Mouse (Mus musculus) adrenal gland, postnatal 14 days (tissue): ENCODE data around the gene Ccdc85b. TPM values are rescaled to one million over a fixed set of nuclear protein-coding genes. Genes with fewer than 3 reads are reported as not detected.
A peak's percentile ranks its signal among the peaks of the same experiment; 100 is the strongest.

Source experiments
- DNase-seq: peaks from one replicate; pipeline ENCODE4 v3.0.0; 2021; ENCODE audit warnings: mixed read lengths
- total RNA-seq: library from RNA; stranded (reverse); gene quantifications from 2 replicates; pipeline ENCODE4 v1.2.3, GENCODE M21; 2021

Ccdc85b gene
- total RNA-seq, 1 experiment from 2014 or later = 8.8 TPM

DNA sequence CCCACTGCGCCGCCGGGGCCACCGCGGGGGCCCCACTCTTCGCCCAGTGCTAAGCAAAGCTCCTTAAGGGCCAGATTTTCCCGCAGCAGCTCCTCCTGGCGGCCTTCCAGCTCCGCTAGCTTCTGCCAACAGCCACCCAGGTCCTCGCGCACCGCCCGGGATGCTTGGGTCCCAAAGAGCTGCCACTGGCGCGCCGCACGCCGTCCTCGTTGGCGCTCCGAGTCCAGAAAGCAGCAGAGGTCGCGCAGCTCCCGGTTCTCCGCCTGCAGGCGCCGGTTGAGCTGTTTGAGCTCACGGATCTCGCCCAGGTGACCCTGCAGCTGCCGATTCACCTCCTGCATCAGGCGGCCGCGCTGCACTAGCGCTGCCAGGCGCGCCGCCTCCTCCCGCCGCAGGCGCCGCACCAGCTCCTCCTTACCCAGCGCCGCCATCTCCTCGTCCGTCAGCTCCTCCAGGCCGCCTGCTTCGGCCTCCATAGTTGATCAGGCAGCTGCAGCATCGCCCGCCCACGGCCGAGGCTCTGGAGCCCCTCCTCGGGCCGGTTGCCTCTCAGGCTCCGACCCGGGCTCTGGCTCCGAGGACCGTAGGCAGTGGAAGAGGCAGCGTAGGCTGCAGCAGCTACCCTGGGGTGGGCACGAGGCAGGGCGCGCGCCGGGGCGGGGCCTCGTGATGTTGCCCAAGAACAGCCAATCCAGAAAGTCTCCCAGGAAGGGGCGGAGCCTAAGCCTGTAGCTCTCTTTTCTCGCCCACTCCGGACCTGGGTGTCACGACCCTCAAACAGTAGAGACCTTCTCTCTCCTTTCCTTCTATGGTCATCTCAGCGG lies 560 bp downstream of the Ccdc85b start:
- DNase-seq = peak; percentile 97

DNA sequence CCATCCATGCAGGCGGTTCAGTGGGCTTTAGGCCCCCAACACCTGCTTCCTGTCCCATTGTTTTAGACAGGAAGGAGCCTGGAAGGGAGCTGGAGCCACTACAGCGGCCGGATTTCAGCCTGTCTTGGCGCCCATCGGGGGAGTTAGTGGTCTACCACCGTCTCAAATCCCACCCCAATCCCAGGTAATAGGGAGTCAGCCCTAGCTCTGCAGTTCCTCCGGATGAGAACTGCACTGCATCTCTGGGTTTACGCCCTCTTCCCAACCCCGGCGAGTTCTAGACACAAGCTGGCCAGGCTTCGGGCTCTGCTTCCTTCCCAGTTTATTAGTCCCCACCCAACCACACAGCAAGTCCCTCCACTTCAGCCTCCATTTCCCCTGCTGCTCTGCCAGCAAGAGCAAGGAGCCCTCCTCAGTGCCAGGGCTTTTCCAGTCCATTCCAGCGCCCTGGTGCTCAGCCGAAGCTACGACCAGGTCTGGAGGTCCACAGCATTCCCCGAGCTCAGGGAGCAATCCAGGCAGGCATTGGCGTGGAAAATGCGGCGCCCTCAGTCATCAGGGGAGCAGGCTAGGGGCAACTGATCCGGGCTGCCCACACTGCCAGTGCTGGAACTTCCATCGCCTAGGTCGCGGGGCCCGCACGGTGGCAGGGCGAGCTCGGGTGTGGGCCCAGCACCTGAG lies 1.3 kb downstream of the Ccdc85b start:
- peak; percentile 45 for DNase-seq

DNA sequence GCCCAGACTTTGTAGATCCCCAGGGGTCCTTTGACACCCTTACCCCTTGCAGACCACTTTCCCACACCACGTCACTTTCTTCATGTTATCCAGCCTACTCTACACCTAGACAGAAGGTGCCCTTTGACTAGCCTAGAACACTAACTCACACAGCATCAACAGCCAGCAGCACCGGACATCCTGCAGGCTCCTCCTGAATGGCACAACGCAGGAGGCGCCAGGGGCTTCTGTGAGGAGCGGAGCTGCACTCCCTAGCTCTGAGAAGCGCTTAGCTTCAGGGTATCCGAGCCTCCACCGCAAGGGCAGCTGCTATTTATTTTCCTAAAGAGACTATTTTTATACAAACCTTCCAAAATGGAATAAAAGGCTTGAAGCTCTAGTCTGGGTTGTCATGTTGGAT lies 2.1 kb downstream of the Ccdc85b start:
- no peak for DNase-seq

DNA sequence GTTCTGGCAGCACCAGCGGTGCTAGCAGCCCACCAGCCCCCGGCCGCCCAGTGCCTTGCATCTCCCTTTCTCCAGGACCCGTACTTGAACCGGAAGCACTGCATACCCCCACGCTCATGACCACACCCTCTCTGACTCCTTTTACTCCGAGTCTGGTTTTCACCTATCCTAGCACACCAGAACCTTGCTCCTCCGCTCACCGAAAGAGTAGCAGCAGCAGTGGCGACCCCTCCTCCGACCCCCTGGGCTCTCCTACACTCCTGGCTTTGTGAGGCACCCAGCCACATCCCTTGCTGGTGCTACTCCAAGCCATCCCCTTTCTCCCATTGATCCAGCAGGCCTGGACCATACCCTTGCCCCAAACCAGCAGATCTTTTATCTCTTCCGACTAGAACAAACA lies 2.7 kb downstream of the Ccdc85b start:
- DNase-seq = no peak

DNA sequence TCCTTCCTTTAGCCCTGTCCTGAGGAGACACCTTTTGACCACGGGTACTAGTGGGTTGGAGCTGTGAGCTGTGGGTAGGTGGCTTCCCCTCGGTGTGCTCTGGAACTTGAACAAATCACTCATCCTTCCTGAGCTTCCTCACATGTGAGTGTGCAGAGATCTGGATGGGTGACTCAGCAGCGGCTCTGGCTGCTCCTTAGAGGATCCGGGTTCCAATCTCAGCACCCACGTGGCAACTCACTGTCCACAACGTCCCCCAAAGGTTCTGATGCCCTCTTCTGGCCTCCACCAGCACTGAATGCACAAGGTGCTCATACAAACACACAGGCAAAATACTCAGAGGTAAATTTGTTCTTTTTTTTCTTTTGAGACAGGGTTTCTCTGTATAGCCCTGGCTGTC lies 5.9 kb downstream of the Ccdc85b start:
- DNase-seq = no peak

DNA sequence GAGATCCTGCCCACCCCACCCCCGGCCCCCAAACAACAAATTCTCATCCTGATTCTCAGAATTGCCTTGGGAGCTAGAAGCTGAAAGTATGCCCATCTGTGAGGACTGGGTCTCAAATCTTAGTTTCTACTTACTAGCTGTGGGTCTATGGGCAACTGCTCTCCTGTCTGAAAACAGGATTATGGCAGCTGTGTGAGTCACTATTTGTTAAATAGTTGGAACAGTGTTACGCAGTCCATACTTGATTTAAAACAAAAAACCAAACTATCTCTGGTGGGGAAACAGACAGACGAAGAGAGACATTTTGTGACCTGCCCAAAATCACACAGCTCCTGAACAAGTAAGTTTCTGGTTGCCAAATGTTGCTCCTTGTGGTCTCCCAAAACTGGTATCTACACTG lies 8.0 kb downstream of the Ccdc85b start:
- DNase-seq = no peak

DNA sequence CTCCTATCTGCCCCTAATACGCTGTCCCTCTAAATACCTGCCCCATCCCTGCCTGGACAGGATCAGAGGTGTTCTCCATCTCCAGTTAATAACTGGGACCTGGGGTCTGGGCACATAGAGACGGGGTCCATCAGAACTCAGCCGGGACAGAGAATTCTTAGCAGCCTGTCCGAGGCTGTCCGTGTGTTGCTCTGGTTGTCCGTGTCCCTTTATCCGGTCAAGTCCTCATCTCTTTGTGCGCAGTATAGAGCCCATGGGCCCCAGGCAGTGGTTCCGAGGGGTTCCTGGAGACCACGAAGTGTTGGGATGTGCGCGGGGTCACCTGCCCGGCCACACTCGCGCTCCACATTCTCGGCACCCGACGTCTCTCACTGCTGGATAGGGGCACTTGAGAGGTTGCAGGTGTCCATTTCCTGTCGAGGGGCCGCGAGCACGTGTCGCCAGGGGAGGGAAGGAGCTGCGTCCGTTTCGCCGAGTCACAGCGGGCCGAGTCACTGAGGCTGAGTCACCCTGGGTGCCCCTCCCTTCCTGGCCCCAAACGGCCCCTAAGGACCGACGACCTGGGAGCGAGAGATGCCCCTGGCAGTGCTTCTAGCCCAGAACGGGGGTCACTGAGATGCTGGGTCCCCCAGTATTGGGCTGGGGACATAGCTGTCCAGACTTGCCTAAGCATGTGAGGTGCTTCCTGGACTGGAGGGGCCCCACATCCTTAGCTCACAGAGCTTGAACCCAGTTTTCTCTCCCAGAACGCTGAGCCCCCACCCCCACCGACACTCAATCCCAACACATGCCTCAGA lies 9.1 kb downstream of the Ccdc85b start:
- DNase-seq = peak; percentile 62

DNA sequence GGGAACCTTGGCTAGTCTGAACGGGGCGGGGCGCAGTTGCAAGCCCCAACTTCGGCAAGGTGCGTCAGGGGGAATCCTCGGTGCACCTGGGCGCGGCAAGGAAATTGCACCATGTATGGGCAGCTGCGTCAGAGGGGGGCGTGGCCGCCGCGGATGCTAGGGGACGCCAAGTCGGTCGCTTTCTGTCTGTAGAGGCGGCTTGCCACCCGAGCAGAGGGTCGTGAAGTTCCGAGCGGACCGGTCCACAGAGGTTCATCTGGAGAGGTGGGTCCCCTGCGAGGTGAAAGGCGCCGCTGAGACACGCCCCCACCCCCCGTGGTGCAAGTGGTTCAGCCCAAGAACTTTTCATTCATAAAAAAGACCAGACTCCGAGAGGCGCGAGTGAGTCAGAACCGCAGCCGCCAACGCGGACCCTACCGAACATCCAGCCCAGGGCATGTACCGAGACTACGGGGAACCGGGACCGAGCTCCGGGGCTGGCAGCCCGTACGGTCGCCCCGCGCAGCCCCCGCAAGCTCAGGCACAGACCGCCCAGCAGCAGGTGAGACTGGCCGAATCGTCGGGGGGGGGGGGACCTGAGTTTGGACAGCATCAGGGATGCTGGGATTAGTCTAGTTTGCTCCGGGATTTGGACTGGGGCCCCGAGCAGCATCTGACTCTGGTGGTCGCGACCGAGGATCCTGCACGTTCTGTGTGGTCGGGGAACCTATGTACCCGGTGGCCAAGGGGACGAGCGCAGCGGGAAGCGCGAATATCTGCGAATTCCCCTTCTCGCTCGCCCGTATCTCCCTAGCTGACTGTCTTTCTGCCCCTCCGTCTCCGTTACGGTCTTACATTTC lies 10.0 kb downstream of the Ccdc85b start, which contains the start of gene Fosl1:
Gene Fosl1 (plus strand): TSS at position 33 of the 839 bp plus-strand sequence.
- DNase-seq = peak; percentile 81

DNA sequence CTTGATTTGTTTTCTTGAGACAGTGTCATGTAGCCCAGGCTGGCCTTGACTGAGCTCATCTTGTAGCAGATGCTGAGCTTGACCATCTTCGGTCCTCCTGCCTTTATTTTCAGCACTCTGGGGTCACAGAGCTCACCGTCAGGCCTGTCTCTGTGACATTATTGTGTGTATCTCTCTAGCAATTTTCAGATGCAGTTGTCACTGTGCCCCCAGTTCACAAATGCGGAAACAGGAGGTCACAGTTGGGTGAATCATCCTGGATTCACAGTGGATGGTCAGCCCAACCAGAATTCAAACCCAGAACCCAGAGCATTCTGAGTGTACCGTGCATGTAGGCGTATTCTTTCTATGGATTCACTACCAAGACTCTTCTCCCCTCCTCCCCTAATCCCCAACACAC lies 11.9 kb downstream of the Ccdc85b start:
- no peak for DNase-seq

DNA sequence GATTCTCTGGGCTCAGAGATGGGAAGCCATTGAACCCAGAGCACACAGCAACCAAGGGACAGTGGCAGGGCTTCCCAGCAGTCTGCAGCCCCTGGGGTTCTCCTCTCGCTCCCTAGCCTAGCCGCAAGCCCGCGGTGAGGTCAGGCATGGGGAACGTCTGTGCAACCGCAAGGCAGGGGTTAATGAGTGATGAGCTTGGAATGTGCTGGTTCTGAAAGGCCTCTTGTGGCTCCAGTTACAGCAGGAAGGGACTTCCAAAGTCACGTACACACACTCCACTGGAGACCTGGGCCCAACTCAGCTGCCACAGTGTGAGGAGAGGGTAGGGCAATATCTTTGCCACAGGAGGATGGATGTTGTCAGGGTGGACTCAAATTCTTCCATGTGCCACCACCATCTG lies 12.7 kb downstream of the Ccdc85b start:
- no peak for DNase-seq

DNA sequence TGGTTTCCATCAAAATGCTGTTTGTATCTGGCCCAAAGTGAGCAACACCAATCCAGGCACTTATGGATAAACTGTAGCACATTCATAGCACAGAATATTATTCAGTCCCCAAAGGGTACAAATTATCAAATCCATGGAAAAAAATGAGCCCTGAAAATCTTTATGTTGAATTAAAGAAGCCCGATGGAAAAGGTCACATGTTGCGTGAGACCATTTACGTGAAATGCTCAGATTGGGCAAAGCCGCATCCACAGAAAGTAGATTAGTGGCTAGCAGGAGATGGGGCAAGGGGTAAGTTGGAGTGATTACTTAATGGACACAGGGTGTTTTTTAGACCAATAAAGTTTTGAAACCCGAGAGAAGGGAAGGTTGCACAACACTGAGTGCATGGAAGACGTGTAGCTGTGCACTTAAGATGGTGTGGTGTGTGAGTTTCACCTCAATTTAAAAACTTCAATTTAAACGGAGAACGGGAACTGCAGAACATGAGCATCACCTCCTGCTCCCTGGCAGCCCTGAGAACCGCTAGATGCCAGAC lies 13.3 kb downstream of the Ccdc85b start:
- no peak for DNase-seq

DNA sequence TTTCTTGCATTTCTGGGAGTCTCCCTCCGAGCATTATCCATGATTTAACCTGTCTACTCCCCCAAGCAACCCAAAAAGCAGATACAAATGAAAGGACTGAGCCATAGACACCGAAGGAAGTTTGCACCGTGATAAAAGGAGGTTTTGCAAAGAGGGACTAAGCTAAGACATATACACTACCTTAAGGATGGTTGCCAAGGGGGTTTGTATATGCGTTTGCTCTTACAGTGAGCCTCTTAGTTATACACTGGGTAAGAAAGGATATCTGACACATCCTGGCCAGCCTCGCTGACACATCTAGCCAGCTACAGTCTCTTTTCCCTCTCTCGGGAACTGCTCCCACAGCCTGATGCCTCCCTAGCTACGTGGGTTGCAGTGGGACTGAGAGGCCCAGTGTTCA lies 23.7 kb downstream of the Ccdc85b start:
- DNase-seq = no peak

DNA sequence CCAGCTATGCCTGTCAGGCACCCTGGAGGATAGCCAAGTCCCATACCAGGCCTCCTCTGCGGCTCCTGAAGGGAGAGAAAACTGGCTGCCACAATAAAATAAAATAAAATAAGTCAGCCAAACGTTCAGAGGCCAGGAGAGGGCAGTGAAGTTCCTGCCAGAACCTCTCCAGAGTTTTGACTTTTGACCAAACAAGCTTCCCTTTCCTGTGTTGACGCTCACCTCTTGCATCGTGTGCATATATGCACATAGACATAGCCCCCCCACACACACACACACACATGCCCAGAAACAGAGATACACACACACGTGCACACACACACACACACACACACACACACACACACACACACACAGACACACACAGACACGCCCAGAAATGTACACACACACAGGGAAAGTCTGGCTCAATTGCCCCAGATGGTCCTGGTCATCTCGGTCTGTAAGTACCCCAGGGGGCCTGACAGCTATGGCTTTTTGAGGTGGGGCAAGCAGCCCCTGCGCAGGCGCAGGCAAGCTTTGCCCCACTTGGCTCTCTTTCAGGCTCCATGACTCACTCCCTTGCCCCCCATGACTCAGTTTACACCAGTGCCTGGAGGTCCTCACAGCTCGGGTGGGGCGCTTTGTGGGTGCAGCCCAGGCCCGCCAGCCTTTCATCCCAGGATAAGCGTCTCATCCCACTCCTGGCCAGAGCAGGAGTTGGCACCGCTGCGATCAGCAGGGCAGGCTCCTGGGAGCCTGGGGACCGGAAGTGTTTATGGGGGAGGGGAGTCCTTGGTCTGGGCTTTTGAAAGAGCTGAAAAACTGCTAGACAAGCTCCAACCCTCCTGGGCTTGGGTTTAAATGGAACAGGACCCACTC lies 24.5 kb downstream of the Ccdc85b start:
- peak; percentile 84 for DNase-seq

DNA sequence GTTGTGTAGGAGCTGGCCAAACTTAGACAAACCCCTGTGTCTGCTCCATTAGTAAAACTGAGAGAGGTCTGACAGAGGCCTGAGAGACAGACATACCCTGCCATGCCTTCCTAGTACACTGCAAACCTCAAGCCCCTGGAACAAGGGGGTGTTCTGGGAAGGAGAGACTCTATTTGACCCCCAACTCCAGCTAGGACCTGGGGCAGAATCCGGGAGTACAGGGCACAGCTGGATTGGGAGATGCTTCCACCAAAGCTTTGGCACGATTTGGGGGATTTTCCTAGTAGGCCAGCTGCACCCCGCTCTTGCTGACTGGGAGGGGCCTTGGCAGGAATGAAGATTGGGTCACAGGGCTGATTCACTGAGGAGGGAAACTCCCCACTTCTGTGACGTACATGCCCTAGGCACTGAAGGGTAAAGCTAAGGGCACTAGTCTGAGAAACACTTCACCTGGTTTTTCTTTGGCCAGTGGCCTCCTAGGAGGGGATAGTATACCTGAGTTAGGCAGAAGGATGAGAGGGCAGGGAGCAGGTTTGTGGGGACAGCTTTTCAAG lies 25.7 kb downstream of the Ccdc85b start:
- DNase-seq = peak; percentile 53

DNA sequence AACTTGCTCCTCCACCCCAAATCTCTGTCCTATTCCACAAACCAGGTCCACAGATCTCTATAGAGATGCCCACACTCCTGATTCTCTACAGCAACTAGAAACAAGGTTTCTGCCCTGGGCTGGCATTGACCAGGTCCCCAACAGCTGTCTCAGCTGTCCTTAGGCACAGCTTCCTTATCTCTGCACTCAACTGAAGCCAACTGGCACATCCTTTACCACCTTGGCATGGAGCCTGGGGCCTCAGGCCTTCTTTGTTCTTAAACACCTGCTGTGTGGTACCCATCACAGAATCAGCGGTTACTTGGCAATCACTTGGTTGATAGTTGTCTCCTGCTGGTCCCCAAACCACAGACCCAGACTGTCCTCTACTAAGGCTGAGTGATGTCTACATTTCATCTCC lies 27.3 kb downstream of the Ccdc85b start:
- DNase-seq = peak; percentile 54

DNA sequence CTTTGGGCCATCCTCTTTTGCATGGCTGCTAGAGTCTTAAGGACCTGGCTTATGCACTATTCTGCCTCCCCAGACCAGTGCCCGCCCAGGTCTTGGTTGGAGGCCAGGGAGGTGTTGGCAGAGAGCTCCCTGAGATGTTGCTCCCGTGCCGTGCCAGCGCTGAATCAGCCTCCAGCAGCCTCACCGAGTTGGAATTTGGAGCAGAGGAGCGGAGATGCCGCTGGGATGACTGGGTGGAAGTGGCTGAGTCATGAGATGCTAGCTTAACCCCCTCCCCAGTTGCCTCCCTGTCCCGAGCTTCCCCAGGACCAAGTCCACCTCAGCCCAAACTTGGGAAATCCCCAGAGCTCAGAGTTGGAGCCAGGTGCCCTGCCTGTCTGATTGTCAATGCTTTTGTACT lies 27.9 kb downstream of the Ccdc85b start:
- peak; percentile 91 for DNase-seq

DNA sequence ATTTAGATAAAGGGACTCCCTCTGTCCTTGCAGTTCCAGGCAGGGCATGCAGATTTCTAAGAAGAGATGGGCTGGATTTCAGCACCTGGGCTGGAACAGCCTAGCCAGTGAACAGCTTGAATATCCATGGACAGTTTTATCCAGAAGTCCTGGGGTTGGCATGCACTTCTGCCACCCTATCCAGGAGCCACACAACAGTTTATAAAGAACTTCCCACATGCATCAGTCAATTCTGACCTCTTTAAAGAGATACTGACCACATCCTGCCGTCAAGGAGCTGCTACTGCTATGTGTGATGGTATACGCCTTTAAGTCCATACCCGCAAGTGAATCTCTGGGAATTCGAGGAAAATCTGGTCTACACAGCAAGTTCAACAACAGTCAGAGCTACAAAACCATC lies 28.5 kb downstream of the Ccdc85b start:
- DNase-seq = no peak

DNA sequence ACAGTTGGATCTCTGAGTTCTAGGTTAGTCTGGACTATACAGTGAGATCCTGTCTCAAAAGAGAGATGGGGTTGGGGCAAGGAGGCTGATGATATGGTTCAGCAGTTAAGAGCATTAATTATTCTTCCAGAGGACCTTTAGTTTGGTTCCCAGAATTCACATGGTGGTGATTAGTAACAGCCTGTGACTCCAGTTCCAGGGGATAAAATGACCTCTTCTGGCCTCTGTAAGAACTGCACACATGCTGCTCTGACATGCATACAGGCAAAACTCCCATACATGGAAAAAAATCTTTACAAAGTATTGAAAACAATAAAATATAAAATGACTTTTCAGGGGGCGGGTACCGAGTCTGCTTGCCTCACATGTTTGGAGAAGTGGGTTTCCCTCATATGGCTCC lies 29.6 kb downstream of the Ccdc85b start:
- DNase-seq = peak; percentile 63

DNA sequence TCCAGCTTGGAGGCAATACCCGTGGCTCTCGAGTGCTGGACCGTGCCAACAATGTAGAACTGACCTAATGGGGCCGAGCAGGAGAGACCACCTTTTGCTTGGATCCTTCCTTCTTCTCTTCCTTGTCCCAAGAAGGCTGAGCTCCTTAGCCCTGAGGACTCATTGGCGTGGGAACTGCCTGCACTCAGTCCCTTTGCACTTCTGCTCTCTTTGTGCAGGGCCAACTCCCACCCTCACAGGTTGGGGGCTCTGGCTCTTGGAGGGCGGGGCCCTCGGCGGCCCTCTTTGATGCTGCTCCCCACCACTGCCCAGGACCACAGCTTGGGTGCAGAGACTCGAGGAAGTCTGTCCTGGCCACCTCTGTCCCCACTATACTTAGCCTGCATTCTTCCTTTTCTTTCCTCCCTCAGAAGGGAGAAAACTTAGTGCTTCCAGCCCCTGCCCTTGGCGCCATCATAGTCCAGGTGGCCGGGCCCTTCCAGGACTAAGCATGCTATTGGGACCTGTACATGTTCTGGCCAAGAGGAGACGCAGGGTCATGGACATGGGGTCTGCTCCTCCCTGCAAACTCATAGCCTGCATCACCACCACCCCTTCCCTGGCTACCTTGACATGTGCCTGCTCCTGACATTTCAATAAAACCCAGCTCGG lies 30.9 kb downstream of the Ccdc85b start:
- no peak for DNase-seq
